22 mouse cellular contexts compared by ENCODE assay signal in genomic region chr10:8777552-8778253, GRCm38 (mm10).
DNase-seq lines count a peak whose midpoint lies in the region; ATAC-seq and TF ChIP-seq lines count a peak whose summit lies in the region.
"Had no signal": no experiment of that assay in that cellular context is flagged by ENCODE, and none has a peak within 500 bp of the region (broad histone marks: within the 10 kb centered on the region; RNA-seq: fewer than 3 reads in every experiment).

No protein-coding gene starts in this region.

- intact Hi-C loops in left cerebral cortex, postnatal 25 days (cut with DNase I), result no loop called here

- no peaks in the 10 kb centered on the region for H3K9me3 ChIP-seq in liver, embryonic 12.5 days (replicated peaks)
- no peaks in the 10 kb centered on the region for H3K9me3 ChIP-seq in limb, embryonic 13.5 days
- peaks cover 5% of the 10 kb centered on the region; the same call in 1 of the 2 replicates for H3K9me3 ChIP-seq in embryonic facial prominence, embryonic 10.5 days
- H3K9me3 ChIP-seq: lung, embryonic 15.5 days; midbrain, embryonic 10.5 days had no signal

- peaks cover 41% of the 10 kb centered on the region for H3K36me3 ChIP-seq in liver, adult 2 months (ENCODE audit: control insufficient read depth, insufficient read depth, low read length)
- H3K36me3 ChIP-seq in liver, embryonic 12.5 days, result 0 out of 2 replicates have a peak, but pooled peaks cover 5% of the 10 kb centered on the region
- peaks cover 38% of the 10 kb centered on the region for H3K36me3 ChIP-seq in limb, embryonic 13.5 days
- H3K36me3 ChIP-seq in embryonic facial prominence, embryonic 10.5 days (replicated peaks), result peaks cover 57% of the 10 kb centered on the region

- WGBS in liver, adult 2 months, result 88% methylated on average over 12 of the region's 12 CpGs
- 61% methylated on average over 12 of the region's 12 CpGs for WGBS in liver, embryonic 12.5 days (ENCODE audit: insufficient replicate concordance)
- WGBS in limb, embryonic 13.5 days, result 59% methylated on average over 12 of the region's 12 CpGs
- 94% methylated on average over 12 of the region's 12 CpGs for WGBS in embryonic facial prominence, embryonic 10.5 days

- no peak overlapping the region for H3K4me3 ChIP-seq in liver, adult 2 months (ENCODE audit: insufficient read depth, low read depth, low read length)
- H3K4me3 ChIP-seq in liver, embryonic 12.5 days, result no peak overlapping the region
- no peak overlapping the region for H3K4me3 ChIP-seq in limb, embryonic 13.5 days
- no peak overlapping the region for H3K4me3 ChIP-seq in embryonic facial prominence, embryonic 10.5 days
- H3K4me3 ChIP-seq: lung, embryonic 15.5 days; midbrain, embryonic 10.5 days had no signal

- no peak overlapping the region for H3K9ac ChIP-seq in liver, adult 2 months (ENCODE audit: low read depth, low read length)
- H3K9ac ChIP-seq in liver, embryonic 12.5 days, result no peak overlapping the region
- H3K9ac ChIP-seq in limb, embryonic 13.5 days, result no peak overlapping the region
- H3K9ac ChIP-seq: lung, embryonic 15.5 days had no signal

- TF ChIP-seq POLR2A in liver, adult 2 months (IDR thresholded peaks at IDR 0.05; ENCODE audit: extremely low read depth, insufficient read depth, low read length), result no peak

- peaks cover 6% of the 10 kb centered on the region for H3K4me1 ChIP-seq in liver, adult 2 months (ENCODE audit: control insufficient read depth, insufficient read depth, low read length)
- H3K4me1 ChIP-seq in liver, embryonic 12.5 days, result peaks cover 24% of the 10 kb centered on the region
- peaks cover 19% of the 10 kb centered on the region for H3K4me1 ChIP-seq in limb, embryonic 13.5 days
- no peaks in the 10 kb centered on the region for H3K4me1 ChIP-seq in embryonic facial prominence, embryonic 10.5 days
- H3K4me1 ChIP-seq: midbrain, embryonic 10.5 days had no signal

- DNase-seq in liver, adult 2 months (ENCODE audit: extremely low read depth, low read depth, low spot score), result peak; percentile 45
- DNase-seq in left cerebral cortex, postnatal 25 days (ENCODE audit: low spot score in 2 of 2), result no peak
- DNase-seq in embryonic facial prominence, embryonic 10.5 days (ENCODE audit: low spot score), result no peak
- DNase-seq: cerebellum, adult 2 months; cerebellum, postnatal 25 days; embryo, embryonic 11 days; heart, postnatal 36 days; layer of hippocampus, adult 9-11 months; left cerebral cortex, postnatal 4 days; lung, postnatal 36 days had no signal

- H3K4me2 ChIP-seq in liver, embryonic 12.5 days, result no peak overlapping the region
- no peak overlapping the region for H3K4me2 ChIP-seq in limb, embryonic 13.5 days (replicated peaks)
- H3K4me2 ChIP-seq: lung, embryonic 15.5 days had no signal

- no peak for ATAC-seq in liver, embryonic 12.5 days
- ATAC-seq in common myeloid progenitor, adult 5-6 weeks (replicated peaks; ENCODE audit: low read depth, poor library complexity, severe bottlenecking), result peak; percentile 87
- no peak; the same call in 1 of the 2 replicates for ATAC-seq in limb, embryonic 13.5 days (ENCODE audit: low FRiP score, low read depth)
- peak; percentile 88 for ATAC-seq in megakaryocyte, adult 5-6 weeks (ENCODE audit: poor library complexity, severe bottlenecking)
- ATAC-seq: activated CD4-positive, CD25-positive, alpha-beta regulatory T cell, adult 4 months; forebrain, embryonic 14.5 days; hindbrain, postnatal 0 days; intestine, embryonic 16.5 days; midbrain, embryonic 16.5 days had no signal

- no peak for TF ChIP-seq CTCF in liver, adult 2 months (IDR thresholded peaks at IDR 0.05; ENCODE audit: low read depth, low read length)

- H3K27me3 ChIP-seq in liver, adult 2 months (ENCODE audit: control insufficient read depth, insufficient read depth, low read length), result no peaks in the 10 kb centered on the region
- no peaks in the 10 kb centered on the region for H3K27me3 ChIP-seq in liver, embryonic 12.5 days (replicated peaks)
- H3K27me3 ChIP-seq in limb, embryonic 13.5 days, result no peaks in the 10 kb centered on the region
- no peaks in the 10 kb centered on the region for H3K27me3 ChIP-seq in embryonic facial prominence, embryonic 10.5 days (replicated peaks; ENCODE audit: low read depth, poor library complexity, severe bottlenecking)
- H3K27me3 ChIP-seq: lung, embryonic 15.5 days had no signal

- H3K79me2 ChIP-seq in liver, adult 2 months (ENCODE audit: control insufficient read depth, insufficient read depth, low read length), result peaks cover 3% of the 10 kb centered on the region; the same call in 1 of the 2 replicates

- H3K27ac ChIP-seq in liver, adult 2 months (replicated peaks; ENCODE audit: insufficient read depth, low read depth, low read length), result no peak overlapping the region; the same call in 1 of the 2 replicates
- H3K27ac ChIP-seq in liver, embryonic 12.5 days, result no peak overlapping the region
- peak overlapping the region; percentile 49; the same call in 1 of the 2 replicates for H3K27ac ChIP-seq in limb, embryonic 13.5 days
- no peak overlapping the region for H3K27ac ChIP-seq in embryonic facial prominence, embryonic 10.5 days (replicated peaks)
- H3K27ac ChIP-seq: hindbrain, postnatal 0 days; kidney, postnatal 0 days; lung, embryonic 15.5 days; midbrain, embryonic 10.5 days had no signal

Comparison
In these comparisons a context has a peak if more than half of its experiments do, and no peak if none do; other contexts are left out.
1. ATAC-seq: peak in common myeloid progenitor, adult 5-6 weeks (single experiment) and megakaryocyte, adult 5-6 weeks (single experiment); none in liver, embryonic 12.5 days (single experiment) and limb, embryonic 13.5 days (single experiment).